Mouse (Mus musculus) layer of hippocampus, adult 8-10 months (tissue): Measurements from ENCODE around the gene Rps27a. TPM values are rescaled to one million over a fixed set of nuclear protein-coding genes. Genes with fewer than 3 reads are reported as not detected.

Experiments
- DNase-seq, 2 experiments: peaks; one replicate each; pipeline ENCODE4 v3.0.0; 2022; ENCODE audit warnings: low spot score in 2 of 2
- total RNA-seq, 4 experiments: library from RNA; stranded (reverse); gene quantifications; 2 replicates each; pipeline ENCODE4 v1.2.4; 2022

The Rps27a gene
- total RNA-seq, 4 experiments from 2014 or later = 397 to 621 (median 507) TPM

DNA sequence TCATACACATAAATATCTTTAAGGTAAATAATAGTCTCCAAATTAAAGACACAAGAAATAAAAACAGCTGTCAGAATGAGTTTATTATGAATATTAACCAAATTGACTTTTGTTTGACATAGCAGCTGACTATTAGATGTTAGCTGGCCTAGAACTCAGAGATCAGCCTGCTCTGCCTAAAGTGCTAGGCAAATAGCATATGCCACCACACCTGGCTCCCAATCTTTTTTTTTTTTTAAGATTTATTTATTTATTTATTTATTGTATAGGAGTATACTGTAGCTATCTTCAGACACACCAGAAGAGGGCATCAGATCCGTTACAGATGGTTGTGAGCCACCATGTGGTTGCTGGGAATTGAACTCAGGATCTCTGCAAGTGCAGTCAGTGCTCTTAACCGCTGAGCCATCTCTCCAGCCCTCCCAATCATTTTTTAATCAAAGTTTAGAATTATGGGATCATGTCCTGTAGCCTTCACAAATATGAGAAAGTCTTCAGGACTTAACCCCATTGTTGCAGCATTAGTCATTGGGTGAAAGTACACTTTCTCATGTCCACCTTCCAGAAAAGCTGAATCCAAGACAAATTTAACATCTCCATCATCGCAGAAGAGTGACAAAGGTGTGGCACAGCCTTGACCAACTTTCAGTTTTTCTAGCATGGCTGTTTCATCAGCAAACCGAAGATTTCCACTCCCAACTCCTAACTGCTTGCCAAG is 34.9 kb downstream of the Rps27a start:
- no peak for DNase-seq

DNA sequence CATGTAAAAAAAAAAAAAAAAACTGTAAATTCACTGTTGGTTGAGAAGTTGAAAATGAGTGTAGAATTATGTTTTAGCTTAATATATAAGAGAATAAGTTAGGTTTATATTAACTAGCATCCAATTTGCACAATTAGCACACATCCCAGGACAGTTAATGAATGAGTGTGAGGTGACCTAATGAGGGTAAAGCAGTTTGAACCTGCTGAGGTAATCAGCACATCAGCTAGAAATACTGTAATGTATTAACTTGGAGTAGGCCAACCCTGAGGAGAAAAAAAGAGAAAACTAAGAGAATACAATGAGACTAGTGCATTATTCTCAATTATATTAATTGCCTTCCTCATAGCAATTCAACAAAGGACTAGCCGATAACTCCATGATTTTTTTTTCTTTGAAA is 38.5 kb downstream of the Rps27a start:
- no peak for DNase-seq

DNA sequence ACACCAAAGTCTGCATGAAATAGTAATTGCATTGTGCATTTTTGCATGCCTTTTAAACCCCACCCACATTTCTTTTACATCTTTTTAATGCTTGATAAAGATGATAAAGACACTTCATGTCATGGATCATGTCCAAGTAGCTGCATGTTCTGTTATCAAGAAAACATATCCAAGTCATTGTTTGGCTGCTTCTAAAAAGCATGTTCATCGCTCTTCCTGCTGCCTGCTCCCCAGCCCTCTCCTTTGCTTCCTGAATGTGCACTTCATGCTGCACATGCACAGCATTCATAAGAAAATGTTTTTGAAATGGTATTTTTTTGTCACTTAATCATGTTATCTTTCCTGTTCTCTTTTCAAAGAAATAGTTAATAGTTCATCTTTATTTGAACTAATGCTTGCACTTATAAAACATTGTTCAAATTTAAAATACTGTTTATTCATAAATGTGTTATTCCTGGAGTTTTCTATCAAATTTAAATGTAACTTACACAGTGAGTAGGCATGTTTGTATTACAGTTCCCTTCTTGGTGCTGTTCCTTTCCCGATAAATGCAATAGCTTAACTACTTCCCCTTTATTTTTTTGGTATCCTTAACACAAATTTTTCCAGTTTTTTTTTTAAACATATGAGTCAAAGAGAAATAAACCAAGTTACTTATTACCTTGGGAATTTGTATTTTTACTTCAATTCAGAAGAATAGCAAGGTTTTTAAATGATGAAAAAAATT is 42.8 kb downstream of the Rps27a start:
- no peak for DNase-seq

DNA sequence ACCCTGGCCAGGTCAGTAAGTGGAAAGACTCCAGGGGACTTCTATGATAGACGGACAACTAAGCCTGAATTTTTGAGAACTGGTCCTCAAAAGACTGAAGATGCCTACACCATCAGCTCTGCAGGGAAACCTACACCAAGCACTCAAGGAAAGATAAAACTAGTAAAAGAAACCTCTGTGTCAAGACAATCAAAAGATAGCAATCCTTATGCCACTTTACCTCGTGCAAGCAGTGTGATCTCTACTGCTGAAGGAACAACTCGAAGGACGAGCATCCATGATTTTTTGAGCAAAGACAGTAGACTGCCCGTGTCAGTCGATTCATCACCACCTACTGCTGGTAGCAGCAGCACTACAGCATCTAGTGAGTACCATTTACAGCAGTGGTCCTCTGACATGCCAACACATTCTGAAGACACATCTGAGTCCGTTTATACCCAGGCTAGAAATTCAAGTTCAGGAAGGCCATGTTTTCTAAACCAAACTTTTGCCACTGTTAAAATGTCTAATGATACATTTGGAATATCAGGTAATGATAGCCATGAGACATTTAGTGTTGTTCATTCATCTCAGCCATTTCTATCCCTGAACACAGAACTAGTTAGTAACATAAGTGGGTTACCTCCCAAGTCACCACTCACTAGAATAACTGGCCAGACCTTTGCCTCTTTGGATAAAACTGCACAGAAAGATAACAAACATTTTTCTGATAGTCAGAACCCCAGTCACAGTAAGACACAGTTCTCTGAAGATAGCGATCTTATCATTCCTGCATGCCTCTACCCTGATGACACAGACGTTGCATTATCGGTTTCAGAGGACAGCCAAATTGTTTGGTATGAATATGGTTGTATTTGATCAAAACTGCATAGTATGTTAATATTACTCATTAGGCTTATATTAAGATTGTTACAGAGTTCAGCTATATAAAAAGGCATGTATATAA is 43.7 kb downstream of the Rps27a start:
- no peak for DNase-seq

DNA sequence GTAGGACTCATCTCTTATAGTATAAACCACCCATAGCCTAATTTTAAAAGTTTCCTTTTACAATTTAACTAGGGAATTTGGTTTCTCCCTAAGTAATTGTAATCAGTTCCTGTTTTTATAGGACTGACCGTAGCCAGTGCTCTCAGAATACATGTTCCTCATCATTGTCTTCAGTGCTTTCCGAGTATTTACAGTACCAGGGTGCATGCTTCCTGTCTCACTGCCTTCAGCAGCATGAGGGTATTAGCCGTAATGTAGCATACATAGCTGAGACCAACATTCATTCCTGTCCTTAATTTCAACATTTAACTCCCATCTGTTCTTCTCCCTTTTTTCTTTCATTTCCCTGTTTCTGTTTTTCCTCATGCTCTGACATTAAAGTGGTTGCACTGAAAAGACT is 50.9 kb downstream of the Rps27a start:
- no peak for DNase-seq

Other genes starting within 250 kb of the Rps27a start
- gene Ccdc88a, start 174.5 kb downstream of the Rps27a start, total RNA-seq = 10 to 100 TPM; 52.6 to 66.1 (median 63.0) TPM
- gene Prorsd1, start 33.1 kb downstream of the Rps27a start, total RNA-seq = 1 to 10 TPM; 5.1 to 6.8 (median 5.9) TPM
- 10 to 100 TPM; 34.3 to 43.4 (median 37.8) TPM for gene Mtif2, start 21.7 kb downstream of the Rps27a start, total RNA-seq
- under 1 TPM in 3 of 4 experiments, not detected in 1; 0.25 to 0.43 (median 0.37) TPM for gene Clhc1, start 159 bp downstream of the Rps27a start, total RNA-seq
- gene Rtn4, start 144.8 kb upstream of the Rps27a start, total RNA-seq = 100 to 1,000 TPM; 471 to 516 (median 496) TPM